Mouse (Mus musculus): Measurements from ENCODE around the gene Adm.
"Not testable (repeated sequence)": the region's sequence is repeated elsewhere in the genome, so short reads cannot be mapped to it uniquely, and the experiment has no call there.

The Adm gene

DNA sequence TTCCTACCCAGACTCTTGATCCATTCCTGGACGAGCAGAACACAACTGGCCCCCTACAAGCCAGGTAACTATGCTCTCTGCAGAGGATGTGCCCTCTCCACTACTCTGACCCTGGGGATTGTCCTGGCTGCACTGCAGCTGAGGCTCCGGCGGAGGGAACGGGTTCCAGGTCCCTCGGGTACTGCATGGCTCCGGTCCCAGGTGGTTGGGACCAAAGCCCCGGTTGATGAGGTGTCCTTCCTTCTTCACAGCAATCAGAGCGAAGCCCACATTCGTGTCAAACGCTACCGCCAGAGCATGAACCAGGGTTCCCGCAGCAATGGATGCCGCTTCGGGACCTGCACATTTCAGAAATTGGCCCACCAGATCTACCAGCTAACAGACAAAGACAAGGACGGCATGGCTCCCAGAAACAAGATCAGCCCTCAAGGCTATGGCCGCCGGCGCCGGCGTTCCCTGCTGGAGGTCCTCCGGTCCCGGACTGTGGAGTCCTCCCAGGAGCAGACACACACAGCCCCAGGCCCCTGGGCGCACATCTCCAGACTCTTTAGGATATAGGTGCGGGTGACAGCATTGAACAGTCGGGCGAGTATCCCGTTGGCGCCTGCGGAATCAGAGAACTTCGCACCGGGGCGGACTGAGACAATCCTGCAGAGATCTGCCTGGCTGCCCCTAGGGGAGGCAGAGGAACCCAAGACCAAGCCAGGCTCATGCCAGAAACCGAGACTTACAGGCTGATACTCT, 1.3 kb downstream of the Adm start:
- DNase-seq (ENCODE audit: low read depth, low spot score): peak; percentile 26

DNA sequence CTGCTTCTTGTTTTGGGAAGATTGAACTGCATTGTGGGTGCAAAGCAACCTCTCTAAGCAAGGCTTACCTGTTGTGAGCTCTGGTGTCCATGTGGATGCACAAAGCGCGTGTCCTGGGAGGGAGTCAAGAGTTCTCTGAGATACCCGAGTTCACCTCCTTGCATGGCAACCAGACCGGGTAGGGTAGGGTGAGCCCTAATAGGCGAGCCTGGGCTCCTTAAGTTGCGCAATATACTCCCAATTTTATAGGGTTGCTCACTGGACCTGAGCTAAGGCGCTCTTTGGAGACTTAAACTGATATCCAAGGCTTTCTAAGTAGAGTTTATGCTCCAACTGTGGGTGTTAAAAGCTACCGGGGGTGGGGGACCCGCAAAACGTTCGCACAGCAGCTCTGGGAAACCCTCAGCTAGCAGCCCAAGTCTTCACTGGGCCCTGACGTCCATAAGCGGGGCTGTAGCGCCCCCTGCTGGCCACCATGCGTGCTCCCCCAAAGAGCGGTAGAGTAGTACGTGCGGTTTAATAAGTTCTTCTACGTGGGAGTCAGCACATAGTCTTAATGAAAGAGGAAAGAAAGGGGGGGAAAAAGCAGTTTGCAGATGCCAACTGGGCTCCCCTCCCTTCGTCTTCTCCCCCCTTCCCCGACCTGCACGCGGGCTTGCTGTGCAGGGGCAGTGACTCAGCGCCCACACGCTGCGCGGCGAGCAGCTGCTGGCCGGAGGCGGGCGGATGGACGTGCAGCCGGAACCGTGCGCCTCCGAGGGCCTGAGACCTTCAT, 2.6 kb downstream of the Adm start:
- peak; percentile 93 for DNase-seq (ENCODE audit: low read depth, low spot score)

DNA sequence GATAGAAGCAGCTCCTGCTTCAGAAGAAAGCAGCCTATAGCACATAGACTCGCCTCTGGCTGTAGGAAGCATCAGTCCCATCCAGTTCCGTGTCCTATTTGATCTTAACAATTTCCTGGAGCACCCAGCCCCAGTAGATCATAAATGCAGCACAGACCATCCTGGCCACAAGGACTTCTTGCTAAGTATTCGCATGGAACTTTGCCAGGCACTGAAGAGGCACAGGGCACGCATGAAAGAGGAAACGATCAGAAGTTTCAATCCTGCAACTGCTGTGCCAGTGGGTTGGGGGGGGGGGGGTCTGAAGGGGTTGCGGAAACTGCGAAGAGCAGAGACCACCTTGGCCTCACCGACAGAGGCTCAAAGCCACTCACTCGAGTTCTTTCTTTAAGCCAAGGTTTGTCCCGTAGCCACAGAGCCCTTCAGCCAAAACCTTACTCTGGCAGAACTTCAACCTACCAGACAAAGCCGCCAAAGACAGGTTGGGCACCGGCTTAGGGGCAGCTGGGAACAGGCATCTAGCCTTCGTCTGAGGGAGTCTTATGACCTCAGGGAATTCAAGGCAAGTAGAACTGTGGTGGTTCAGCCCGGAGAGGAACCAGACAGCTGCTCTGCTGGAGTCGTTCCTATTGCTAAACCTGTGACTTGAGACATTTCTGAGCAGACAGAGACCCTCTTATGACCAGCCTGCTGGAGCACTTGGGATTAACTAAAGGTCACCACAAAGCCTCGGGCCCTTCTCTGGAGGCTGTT, 3.9 kb downstream of the Adm start:
- DNase-seq (ENCODE audit: low read depth, low spot score): no peak

DNA sequence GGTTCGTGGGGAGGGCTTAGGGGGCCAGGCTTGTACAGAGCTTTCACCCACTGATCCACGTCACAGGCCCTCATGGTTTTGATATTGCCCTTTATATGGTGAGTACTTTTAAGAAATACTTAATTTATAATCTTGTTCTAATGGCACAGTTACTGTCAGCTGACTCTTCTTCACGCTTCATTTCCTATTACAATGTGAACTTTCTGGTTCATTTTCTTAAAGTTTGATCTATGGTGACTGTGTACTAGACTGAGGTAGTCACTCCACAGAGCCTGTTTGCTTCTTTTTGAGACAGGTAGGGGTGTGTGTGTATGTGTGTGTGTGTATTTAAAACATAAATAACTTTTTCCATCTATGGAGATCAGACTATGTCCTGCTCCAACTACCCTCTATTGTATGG, 8.5 kb downstream of the Adm start:
- no peak for DNase-seq (ENCODE audit: low read depth, low spot score)

DNA sequence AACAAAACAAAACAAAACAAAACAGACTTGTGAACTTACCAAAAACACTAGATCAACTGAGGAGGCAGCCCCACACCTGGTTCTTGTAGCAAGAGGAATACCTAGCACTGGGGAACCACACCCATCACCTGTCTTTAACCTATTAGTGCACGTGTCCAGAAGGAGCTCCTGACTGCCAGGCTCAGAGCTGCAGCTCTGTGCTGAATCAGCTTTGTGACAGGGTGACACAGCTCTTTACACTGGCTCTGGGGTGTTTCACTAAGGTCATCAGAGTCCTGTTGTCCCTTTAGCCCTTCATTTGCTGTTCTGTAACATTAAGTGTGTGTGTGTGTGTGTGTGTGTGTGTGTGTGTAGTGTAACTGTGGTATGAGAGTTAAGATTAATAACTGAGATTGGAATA, 9.1 kb downstream of the Adm start:
- no peak for DNase-seq (ENCODE audit: low read depth, low spot score)

DNA sequence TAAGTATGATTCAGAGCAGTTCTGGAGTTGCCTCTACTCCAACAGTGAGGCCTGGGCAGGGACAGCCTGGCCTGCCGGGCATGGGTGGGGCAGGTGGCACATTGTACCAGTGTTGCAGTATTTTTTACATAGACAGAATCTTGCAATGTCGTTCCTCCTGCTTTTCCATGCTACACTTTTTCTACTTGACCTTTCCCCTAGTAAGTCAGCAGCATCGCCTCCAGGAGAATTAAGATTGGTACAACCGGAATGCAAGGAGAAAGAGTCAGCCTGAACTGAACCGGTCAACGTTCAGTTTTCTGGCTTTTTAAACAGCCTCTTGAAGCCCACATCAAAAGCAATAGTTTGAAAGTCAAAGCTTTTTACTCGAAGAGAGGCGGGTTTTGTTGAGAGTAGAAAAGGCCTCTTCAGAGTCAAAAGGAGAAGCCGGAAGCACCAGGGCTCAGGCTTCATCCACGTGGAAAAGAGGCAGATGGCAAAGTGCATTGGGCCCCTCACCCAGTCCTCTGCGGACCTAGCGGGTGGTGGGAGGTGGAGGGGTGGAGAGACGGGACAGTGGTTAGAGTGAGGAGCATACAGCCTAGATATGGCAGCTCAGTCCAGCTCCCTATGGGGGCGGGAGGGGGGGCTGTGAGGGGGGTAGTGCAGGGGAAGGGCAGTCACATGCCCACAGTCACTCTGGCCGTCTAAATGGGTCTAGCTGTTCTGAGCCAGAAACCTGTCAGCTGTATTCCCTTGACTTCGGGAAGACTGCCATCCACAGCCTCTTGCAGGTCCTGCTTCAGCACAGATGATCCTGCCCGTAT, 11.0 kb downstream of the Adm start:
- DNase-seq (ENCODE audit: low read depth, low spot score): no peak

DNA sequence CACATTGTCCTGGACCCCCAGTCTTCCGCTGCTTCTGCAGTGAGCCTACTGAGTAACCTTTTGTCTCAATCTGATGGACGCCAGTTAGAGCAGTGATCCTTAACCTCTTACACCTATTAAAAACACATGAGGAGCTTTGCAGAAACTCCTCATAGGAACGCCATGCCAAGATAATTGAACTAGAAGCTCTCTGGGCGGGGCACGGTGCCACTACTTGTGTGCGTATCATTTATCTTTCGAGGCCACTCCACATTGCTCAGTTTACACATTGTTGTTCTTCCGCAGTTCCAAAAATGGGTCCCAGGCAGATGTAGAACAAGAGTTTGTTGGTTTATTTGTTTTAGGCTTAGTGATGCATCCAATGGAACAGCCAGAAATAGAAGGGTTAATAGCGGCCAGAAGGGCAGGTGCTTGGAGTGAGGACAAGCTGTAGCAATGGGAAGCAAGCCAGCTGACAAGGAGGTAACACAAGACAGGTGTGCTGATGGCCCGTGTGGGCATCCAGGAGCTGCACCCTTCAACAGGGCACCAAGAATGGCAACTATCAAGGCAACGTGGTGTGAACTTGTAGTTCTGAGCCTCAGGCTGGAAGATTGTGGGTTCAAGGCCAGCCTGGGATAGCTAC, 11.9 kb downstream of the Adm start:
- no peak for DNase-seq (ENCODE audit: low read depth, low spot score)

DNA sequence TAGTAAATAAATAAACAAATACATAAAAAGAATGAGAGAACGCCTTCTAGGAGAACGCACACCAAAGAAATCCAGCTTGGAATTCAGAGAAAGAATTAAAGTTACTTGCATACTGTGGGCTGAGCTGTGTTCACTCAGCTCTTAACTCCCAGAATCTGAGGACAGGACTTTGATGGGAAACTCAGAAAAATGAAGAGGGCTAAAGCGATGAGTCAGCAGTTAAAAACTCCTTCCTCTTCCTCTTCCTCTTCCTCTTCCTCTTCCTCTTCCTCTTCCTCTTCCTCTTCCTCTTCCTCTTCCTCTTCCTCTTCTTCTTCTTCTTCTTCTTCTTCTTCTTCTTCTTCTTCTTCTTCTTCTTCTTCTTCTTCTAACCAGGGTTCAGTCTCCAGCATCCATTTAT, 12.5 kb downstream of the Adm start:
- not testable (repeated sequence) for DNase-seq (ENCODE audit: low read depth, low spot score)

DNA sequence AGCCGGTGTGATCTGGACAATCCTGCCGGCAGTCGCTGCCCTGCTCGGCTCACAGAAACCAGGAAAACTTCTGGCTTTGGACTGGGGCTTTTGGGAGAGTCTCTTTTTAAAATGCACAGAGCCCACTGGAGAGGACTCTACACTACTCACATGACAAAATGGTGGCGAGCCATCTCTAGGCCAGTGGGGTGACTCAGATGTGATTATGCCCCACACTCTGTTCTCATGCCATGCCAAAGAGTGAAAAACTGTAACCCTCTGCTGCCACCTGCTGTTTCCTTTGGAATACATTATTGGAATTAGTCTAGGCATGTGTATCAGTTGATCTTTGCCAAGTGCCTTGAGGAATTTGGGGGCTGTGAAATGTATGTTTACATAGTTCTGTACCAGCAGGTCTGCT, 17.9 kb downstream of the Adm start:
- DNase-seq (ENCODE audit: low read depth, low spot score): peak; percentile 69

DNA sequence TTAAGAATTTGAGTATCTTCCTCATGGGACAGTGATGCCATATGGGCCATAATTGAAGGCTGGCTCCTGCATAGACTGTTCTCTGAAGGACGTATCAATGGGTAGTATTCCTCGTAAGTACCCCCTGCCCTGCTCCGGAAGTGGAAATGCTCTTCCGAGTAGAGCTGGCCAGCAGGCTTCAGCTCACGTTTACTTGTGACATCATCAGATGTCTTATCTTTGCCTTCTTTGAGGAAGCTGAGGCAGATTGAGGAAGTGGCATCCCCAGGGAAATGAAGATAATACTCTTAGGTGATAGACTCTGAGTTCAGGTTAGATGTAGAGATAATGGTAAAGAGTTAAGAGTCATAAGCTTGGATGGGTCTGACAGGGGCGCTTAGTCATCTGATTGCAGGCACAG, 18.4 kb downstream of the Adm start:
- DNase-seq (ENCODE audit: low read depth, low spot score): no peak

DNA sequence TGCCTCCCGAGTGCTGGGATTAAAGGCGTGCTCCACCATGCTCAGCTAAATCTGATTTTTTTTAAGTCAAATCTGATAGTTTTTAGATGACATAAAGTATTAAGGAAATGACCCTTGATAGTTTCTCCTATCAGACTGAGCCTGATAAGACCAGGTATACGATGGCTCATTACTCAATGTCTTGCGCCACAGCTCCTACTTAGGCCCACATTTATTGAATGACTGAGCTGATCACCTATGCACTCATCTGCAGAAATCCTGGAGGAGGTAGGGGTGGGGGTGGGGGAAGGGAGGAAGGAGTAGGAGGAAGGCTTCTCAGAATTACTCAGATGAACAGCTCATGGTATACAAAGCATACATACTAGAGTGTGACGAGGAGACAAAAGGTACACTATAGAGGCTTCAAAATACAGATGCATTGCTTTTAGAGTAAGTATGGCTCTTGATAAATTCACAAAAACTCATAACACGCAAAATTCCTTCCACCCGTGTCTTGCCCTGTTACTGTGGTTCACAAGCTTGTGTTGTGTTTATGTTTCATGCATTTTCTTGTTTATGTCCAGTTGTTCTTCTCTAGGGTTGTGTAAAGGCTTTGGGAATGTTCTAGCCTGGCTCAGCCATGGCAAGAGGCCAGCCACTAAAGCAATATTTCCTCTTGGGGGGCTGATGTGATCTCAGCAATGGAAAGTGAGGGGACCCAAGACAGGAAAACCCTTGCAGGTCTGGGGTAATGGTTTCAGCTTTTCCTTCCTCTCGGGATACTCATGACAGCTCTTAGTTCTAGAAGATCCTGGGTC, 19.3 kb downstream of the Adm start:
- no peak for DNase-seq (ENCODE audit: low read depth, low spot score)

DNA sequence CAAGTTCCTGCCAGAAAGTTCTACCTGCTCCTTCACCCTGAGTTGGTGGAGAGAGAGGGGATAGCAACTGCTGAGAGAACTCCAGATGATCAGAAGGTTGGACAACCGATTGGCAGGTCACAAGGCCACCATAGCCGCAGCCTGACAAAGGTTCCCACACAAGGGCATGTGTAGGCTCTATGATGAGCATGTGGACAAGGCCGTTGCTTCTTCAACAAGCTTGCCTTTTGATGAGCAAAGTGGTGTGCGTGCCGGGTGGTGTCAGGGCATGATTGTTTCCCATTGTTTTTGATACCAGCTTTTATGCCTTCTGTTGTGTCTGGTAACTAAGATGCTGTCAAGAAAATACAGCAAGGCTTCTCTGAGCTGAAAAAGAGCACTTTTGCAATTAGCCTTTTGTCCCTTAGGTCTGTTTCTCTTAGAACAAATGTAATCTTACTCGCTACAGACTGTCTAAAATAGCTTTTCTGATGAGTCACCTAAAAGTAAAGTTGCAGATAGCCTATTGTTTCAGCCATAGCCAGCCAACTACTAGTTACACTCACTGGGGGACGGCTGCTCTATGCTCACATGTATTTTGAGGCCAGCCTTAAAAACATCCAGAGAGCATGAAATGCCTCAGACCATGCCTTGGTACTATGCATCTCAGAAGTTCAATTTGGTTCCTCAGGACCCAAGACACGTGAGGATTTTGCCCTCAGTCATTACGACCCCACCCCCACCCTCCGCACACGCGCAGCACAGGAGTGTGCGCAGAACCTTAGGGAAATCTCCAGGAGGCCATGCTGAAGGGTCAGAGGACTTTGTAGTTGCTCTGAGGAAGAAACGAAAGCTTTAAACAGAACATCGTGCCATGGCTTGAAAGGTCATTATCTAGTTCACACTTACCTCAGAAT, 20.3 kb downstream of the Adm start:
- DNase-seq (ENCODE audit: low read depth, low spot score): no peak

DNA sequence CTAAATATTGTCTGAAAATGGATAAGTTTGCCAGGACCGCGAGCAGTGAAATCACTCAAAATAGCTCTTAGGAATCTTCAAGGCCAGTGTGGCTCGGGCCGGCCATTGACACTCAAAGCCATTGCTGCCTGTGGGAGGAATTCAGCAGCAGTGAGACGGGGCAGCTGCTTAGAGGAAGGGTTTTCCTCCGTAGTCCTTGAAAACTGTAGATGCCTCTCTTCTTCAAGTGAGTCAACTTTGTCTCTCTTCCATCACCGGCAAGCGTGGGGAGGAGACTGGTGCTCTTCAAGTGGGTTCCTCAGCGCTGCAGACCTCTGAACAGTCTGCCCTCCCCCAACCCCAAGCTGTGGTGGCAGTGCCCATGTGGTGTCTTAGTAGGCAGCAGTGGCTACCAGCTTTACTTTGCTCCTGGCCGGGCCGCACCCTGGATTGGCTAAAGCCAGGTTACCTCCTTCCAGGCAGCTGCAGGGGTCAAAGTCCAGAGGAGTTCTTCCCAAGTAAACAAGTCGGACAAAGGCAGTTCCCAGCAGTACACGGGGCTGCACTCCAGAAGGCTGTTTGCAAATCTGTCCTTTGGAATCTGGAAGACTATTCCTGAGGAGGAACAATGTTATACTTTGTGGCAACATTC, 21.1 kb downstream of the Adm start:
- no peak for DNase-seq (ENCODE audit: low read depth, low spot score)

DNA sequence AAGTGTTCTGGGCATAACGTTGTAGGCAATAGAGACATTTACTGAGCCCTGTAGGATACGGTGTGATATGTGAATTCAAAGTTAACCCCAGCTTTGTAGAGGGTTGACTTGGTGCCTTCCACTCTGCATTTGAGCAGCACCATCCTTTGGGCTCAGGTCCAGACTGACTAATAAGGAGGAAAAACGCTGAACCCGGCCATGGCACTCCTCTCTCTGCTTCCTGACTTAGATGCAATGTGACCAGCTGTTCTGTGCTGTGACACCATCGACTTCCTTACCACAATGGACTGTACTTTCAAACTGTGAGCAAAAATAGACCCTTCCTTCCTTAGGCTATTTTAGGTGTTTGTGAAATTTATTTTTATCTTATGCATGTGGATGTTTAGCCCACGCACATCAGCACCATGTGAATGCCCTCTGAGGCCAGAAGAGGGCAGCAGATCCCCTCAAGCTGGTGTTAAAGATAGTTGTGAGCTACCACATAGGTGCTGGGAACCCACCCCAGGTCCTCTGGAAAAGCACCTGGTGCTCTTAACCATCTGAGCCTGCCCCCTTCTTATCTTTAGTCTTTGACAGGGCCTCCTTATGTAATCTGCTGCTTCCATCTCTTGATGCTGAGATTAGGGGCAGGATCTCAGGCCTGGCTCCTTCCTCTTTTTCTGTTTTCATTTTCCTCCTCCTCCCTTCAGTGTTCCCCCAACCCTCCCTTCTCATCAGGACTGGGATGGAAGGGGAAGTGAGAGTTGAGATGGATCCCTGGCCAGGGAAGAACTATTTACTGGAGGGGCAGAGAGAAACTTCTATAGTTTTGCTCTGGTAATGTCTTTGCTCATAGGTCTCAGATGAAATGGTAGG, 21.9 kb downstream of the Adm start:
- no peak for DNase-seq (ENCODE audit: low read depth, low spot score)

DNA sequence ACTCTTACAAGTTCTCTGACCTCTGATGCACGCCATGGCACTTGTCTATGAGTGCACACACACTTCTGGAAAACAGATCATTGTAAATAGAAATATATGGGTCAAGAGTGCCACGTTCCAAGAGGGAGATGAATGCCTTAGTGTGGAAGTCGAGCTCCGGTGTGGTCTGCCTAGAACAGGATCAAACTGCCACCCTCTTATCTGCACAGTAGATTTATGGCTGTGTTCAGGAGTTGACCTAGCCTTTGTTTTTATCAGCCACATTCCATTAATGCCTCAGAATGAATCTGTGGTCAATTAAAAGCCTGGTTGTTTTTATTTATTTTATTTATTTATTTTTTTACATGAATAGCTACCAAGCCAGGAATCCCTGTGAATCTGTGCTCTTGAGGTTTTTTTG, 23.0 kb downstream of the Adm start:
- no peak for DNase-seq (ENCODE audit: low read depth, low spot score)

DNA sequence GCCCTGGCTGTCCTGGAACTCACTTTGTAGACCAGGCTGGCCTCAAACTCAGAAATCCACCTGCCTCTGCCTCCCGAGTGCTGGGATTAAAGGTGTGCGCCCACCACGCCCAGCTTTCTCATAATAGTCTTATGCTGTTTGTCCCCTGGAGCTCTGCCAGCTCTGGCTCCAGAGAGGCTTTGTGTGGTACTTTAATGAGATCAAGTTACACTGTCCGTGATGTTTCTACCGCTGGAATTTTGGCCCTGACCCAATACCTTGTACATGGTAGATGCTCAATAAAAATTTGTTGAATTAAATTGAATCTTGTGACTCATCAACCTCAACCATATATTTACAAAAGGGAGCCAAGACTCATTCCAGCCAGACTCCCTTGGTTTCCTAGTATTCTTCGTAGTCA, 23.6 kb downstream of the Adm start:
- DNase-seq (ENCODE audit: low read depth, low spot score): no peak

DNA sequence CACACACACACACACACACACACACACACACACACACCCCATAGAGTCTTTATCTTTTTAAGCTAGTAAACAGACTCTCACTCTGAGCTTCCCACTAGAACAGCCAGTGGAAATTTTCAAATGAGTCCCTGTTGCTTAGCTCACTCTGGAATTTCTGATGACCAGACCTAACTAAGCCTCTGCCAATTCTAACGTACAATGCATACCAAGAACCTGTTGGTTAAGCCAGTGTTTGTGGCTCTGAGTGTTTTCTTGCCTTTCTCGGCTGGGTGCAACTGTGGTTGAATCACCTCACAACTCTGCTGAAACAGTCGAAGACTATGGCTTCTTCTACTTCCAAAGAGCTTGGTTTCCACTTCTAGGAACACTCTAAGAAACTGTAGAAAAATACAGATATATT, 27.8 kb downstream of the Adm start:
- DNase-seq (ENCODE audit: low read depth, low spot score): no peak

DNA sequence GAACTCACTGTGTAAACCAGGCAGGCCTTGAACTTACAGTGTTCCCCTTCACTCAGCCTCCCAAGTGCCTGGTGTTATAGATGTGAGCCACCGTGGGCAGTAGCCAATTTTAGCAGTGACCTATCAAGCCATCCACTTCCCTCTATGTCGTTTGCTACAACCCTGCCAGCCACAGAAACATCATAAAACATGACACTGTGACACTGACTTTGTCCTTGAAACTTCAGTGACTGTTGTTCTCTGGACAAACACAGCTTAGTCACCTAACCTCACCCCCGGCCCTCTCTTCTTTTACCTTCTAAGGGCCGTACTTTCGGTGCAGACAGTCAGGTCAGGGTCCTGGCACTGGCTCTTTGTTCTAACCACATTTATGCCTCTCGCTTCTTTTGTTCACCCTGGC, 28.5 kb downstream of the Adm start:
- DNase-seq (ENCODE audit: low read depth, low spot score): no peak
